Mouse (Mus musculus) WW6 (cell line): ENCODE measurements at regions not wholly inside any gene's neighbourhood (a gene's known extent, or its start where the extent isn't known, plus 50 kb on each side); places are given as distances from the start of the nearest gene placed in this dataset.

Experiments
- DNase-seq: peaks from one replicate; pipeline ENCODE4 v3.0.0-alpha.2; 2013; ENCODE audit warnings: low read depth, low spot score

DNA sequence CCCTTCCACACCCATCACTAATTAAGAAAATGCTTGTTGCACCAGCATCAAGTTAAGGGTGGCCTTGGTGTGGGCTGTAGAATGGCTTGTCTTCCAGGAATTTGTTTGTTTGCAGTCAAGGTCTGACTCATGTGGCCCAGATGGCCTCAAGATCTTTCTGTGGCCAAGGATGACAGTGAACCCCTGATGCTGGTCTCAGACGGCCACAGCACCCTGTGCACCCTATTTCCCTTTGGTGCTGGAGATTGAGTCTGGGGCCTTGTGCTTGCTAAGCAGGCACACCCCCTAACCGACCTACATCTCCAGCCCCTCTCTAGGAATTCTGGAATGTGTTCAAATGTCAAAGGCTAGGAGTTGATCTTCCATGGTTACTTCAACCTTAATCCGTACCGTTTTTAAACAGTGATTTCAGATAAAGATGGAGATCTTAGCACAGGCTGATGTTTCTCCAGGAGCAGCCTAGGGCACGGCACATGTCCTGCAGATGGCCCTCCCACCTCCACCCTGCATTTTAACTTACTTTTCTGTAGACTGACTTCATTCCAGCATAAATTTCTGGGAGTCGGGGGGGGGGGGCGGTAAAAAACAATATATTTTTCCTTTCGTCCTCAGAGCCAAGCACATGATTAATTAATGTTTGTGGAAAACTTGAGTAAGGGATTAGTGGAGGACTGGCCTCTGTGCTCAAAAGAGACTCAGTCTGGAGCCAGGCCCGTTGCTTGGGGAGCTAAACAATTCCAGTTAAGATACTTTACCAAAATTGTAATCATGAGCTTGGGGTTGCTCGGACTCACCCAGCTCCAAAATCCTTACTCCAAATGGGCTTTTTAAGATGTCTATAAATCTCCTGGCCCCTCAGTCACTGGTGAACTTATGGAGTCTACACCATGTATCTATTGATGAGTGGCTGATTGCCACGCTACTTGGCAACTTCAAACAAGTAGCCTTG lies 95.0 kb upstream of the Supt20 start:
- DNase-seq: no peak

- no peak for DNase-seq
These were observed 94.3 kb upstream of the Supt20 start for GRCm38 (mm10) chr3:54598296-54598695.

GRCm38 (mm10) chr3:54604705-54605379 lies 87.8 kb upstream of the Supt20 start:
- DNase-seq: no peak

GRCm38 (mm10) chr3:54611431-54611990 lies 81.1 kb upstream of the Supt20 start:
- DNase-seq: no peak

GRCm38 (mm10) chr3:54613845-54614244 lies 78.8 kb upstream of the Supt20 start:
- DNase-seq: no peak

DNA sequence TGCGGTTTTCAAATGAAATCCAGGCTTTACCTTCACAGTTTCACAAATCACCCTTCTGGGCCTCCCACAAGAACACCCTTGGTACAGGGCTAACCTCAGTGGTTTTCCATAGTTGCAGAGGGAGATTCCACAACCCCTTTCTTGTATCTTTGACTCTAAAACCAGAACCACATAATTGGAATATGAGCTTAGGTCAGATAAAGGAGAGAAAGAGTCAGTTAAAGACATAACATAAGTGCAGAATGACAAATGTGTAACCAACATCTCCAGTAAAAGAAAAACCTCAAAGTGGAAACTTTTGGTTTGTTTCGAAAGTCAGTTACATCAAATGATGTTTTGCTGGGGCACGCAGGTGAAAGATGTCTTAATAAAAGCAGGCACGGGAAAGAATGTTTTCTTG lies 75.3 kb upstream of the Supt20 start:
- no peak for DNase-seq

DNA sequence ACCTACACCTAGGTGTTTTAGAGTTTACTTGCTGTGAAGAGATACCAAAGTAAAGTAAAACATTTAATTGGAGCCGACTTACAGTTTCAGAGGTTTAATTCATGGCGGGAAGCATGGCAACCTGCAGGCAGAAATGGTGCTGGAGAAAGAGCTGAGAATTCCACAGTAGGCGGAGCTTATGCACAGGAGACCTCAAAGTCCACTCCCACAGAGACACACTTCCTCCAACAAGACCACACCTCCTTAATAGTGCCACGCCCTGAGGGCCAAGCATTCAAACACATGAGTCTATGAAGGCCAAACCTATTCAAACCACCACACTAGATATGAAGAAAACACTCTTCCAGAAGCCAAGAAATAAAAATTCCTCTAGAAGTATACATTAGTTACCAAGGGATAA lies 74.3 kb upstream of the Supt20 start:
- DNase-seq: no peak

DNA sequence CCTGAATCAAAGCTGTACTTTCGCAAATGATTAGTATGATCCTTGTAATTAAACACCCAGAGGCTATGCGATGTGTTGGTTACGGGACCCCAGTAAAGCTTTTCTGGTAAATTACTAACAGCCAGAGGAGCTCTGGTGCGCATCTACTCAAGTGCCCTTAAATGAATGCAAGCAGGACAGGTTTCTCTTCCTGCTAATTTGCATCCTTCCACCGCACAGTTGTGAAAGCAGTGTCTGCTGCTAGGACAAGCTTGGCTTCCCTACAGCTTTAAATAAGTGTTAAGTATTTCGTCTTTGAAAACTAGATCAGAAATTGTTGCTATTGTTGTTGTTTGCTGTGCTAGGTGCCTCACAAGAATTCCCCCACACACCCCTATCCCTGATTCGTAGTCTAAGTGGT lies 62.4 kb upstream of the Supt20 start:
- DNase-seq: no peak

DNA sequence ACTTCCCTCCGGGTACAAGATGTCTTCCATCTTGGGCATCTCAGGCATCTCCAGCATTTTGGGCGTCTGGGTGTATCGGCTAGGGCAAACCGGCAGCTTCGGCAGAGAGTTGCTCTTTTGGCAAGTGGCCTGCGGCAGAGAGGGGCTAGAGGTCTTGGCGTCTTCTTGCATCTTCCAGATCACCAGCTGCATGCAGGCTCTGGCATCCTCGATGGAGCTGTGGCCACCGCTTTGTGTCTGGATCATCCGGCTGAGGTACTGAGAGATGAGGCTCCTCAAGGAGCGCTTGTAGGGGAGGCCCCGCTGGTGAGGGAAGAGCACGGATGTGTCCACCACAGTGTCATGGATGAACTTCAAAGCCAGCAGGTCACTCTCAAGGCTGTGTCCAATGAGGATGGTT lies 59.9 kb upstream of the Supt20 start:
- DNase-seq: no peak

DNA sequence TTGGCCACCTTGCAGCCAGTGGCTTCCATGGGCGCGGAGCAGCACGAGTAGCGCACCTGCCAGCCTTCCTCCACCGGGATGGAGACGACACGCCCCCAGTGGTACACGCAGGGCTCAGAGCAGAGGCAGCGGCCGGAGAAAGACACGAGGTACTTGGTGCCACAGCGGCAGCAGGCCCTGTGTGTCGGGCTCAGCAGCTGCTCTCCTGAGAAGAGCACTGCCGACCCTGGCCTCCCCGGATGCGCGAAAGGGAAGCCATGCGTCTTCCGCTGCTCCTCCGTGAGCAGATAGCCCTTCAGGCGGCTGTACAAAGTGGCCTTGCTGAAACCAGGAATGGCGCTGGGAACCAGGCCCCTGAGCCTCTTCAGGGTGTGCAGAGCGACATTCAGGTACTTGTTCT lies 59.2 kb upstream of the Supt20 start:
- DNase-seq: no peak

DNA sequence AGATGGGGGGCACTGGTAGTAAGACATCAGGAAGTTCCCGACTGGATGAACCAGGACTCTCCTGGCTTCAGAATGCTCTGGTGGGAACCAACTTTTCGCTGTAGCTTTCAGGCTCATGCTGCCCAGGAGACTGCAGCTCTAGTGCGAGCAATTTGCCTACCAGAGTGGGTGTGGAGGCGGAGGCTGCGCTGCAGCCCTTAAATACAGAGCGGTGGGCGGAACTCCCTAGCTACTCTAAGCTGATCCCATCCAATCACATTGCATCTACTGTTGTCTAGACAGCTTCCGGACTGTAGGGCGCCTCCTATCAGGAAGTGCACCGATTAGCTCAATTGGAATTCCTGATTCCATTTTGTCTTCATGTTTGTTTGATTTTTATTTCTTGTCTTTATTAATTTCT lies 58.2 kb upstream of the Supt20 start:
- no peak for DNase-seq
